Mouse (Mus musculus) bone marrow, adult 2 months (tissue): Measurements from ENCODE around the gene Ncaph.

Source experiments
- CTCF ChIP-seq: fragments of 200-500 bp; IDR thresholded peaks from 2 replicates; pipeline ENCODE4 v1.5.1; 2011; ENCODE audit warnings: low read length, control low read depth; ENCODE audit not compliant: control insufficient read depth, insufficient read depth
- POLR2A ChIP-seq: fragments of 200-500 bp; IDR thresholded peaks from 2 replicates; pipeline ENCODE4 v1.6.1; 2011; ENCODE audit warnings: low read depth, mild to moderate bottlenecking, control low read depth, low read length, borderline replicate concordance; ENCODE audit not compliant: control insufficient read depth

DNA sequence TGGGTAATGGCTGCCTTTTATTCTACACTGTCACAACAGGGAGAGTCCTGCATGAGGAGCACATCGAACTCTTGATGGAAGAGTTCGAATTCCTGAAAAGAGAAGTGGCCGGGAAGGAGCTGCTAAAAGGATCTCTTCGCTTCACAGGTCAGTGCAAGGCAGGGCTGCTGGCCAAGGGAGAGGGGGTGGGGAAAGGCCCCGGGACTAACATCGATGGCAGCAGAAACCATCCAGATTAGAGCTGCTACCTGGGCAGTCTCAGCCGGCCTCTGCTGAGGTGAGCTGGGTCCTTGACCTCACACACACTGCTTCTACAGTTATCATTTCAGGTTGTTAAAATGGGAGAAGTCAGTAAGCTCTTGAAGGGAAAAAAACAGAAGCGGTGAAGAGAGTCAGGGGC lies 41.8 kb downstream of the Ncaph start:
- TF ChIP-seq POLR2A (no peak), CTCF (no peak)
